Mouse (Mus musculus) C2C12 (cell line): Measurements from ENCODE around the gene Usp20.

ENCODE experiments used
- CEBPB ChIP-seq: IDR thresholded peaks from one replicate; pipeline ENCODE4 v1.6.1; 2011; ENCODE audit warnings: low read depth, mild to moderate bottlenecking, control low read depth, moderate library complexity
- CTCF ChIP-seq: IDR thresholded peaks from one replicate; pipeline ENCODE4 v1.5.1; 2011; ENCODE audit not compliant: control insufficient read depth, insufficient read depth, insufficient read length
- FOSL1 ChIP-seq: IDR thresholded peaks from one replicate; pipeline ENCODE4 v1.8.0; 2011; ENCODE audit warnings: mild to moderate bottlenecking, low read length; ENCODE audit not compliant: poor library complexity, insufficient read depth, severe bottlenecking
- MAX ChIP-seq: IDR thresholded peaks from one replicate; pipeline ENCODE4 v1.6.1; 2011; ENCODE audit warnings: mild to moderate bottlenecking, control low read depth
- MYOD1 ChIP-seq: IDR thresholded peaks from one replicate; pipeline ENCODE4 v1.6.1; 2011; ENCODE audit warnings: low read depth; ENCODE audit not compliant: control insufficient read depth, insufficient read length
- USF1 ChIP-seq: IDR thresholded peaks from one replicate; pipeline ENCODE4 v1.6.1; 2011; ENCODE audit warnings: low read depth, mild to moderate bottlenecking, control low read depth, moderate library complexity

DNA sequence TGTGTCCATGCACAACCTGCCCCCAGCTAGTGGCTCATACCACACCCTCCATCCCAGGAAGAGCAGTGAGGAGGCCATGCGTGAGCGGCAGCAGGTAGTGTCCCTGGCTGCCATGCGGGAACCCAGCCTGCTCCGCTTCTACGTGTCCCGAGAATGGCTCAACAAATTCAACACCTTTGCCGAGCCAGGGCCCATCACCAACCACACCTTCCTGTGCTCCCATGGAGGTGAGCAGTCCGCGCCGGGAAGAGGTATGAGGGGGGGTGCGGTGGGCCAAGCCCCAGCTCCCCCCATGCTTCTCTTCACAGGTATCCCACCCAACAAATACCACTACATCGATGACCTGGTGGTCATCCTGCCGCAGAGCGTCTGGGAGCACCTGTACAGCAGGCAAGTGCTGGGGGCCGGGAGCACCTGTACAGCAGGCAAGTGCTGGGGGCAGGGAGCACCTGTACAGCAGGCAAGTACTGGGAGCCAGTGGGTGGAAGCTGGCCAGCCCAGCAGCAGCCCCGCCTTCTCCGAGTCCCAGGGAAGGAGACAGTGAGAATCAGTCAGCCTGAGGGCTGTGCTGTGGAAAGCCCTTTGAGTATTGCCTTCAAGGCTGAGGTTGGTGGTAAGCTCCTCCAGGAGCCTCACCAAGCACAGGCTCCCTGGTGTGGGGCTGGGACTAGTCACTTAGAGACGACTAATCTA, 35.7 kb downstream of the Usp20 start:
- TF ChIP-seq USF1 (no peak), CTCF (no peak), MAX (no peak), MYOD1 (no peak), CEBPB (no peak), FOSL1 (no peak)
